8 mouse cellular contexts compared by ENCODE assay signal in genomic region chr15:101046527-101047193, GRCm38 (mm10). TPM values are rescaled to one million over a fixed set of nuclear protein-coding genes. Genes with fewer than 3 reads are reported as not detected.
DNase-seq lines count a peak whose midpoint lies in the region; ATAC-seq and TF ChIP-seq lines count a peak whose summit lies in the region.

No protein-coding gene starts in this region.

- peak overlapping the region; percentile 50 for H3K4me3 ChIP-seq in kidney, embryonic 14.5 days (ENCODE audit: low read length)
- peak overlapping the region; percentile 52 for H3K4me3 ChIP-seq in heart, embryonic 11.5 days (ENCODE audit: low read depth, low read length)
- H3K4me3 ChIP-seq in thymus, adult 2 months (ENCODE audit: control insufficient read depth, insufficient read depth, low read length) = no peak overlapping the region

- no peak for TF ChIP-seq CTCF in thymus, adult 2 months (IDR thresholded peaks at IDR 0.05; ENCODE audit: borderline replicate concordance, control insufficient read depth, extremely low read depth, insufficient read depth, low read length, poor library complexity)

- no peak for DNase-seq in kidney, adult 8-10 months
- DNase-seq in embryo, embryonic 11 days = peak; percentile 70
- DNase-seq in kidney, postnatal 14 days = peak; percentile 61
- peak; percentile 62 for DNase-seq in lung, postnatal 14 days
- DNase-seq in right cerebral cortex, postnatal 4 days = peak; percentile 41
- no peak for DNase-seq in thymus, adult 2 months

- H3K4me1 ChIP-seq in kidney, embryonic 14.5 days (ENCODE audit: control insufficient read depth, insufficient read depth, low read length) = peaks cover 11% of the 10 kb centered on the region
- peaks cover 13% of the 10 kb centered on the region for H3K4me1 ChIP-seq in heart, embryonic 11.5 days (ENCODE audit: control insufficient read depth, insufficient read depth, low read length)
- no peaks in the 10 kb centered on the region for H3K4me1 ChIP-seq in thymus, adult 2 months (replicated peaks; ENCODE audit: control insufficient read depth, insufficient read depth, low read length)

- H3K27ac ChIP-seq in kidney, embryonic 14.5 days (ENCODE audit: low read depth, low read length) = no peak overlapping the region
- H3K27ac ChIP-seq in heart, embryonic 11.5 days (ENCODE audit: low read depth, low read length) = no peak overlapping the region
- no peak overlapping the region for H3K27ac ChIP-seq in thymus, adult 2 months (ENCODE audit: control insufficient read depth, insufficient read depth, low read length)

- H3K4me2 ChIP-seq in kidney, embryonic 14.5 days (replicated peaks; ENCODE audit: low read depth, low read length) = peak overlapping the region; percentile 98
- peak overlapping the region; percentile 94 for H3K4me2 ChIP-seq in heart, embryonic 11.5 days

- peak; percentile 53; the same call in 1 of the 2 replicates for ATAC-seq in kidney, embryonic 14.5 days (ENCODE audit: low FRiP score, low TSS enrichment)
- no peak; the same call in 1 of the 2 replicates for ATAC-seq in heart, embryonic 11.5 days (replicated peaks; ENCODE audit: insufficient number of reproducible peaks, low FRiP score, low TSS enrichment)

- WGBS in kidney, embryonic 14.5 days = under 1% methylated on average over 68 of the region's 77 CpGs
- 1% methylated on average over 76 of the region's 77 CpGs for WGBS in heart, embryonic 11.5 days (ENCODE audit: insufficient replicate concordance)
- 3% methylated on average over 77 of the region's 77 CpGs for WGBS in thymus, adult 2 months

- peak overlapping the region; percentile 60 for H3K9ac ChIP-seq in kidney, embryonic 14.5 days (ENCODE audit: low read depth, low read length)
- peak overlapping the region; percentile 49 for H3K9ac ChIP-seq in heart, embryonic 11.5 days (ENCODE audit: low read depth, low read length)

- peaks cover 4% of the 10 kb centered on the region; the same call in 1 of the 2 replicates for H3K36me3 ChIP-seq in kidney, embryonic 14.5 days (ENCODE audit: control insufficient read depth, insufficient read depth, low read length)
- H3K36me3 ChIP-seq in heart, embryonic 11.5 days (ENCODE audit: control insufficient read depth, insufficient read depth, low read length) = no peaks in the 10 kb centered on the region
- H3K36me3 ChIP-seq in thymus, adult 2 months (ENCODE audit: control insufficient read depth, insufficient read depth, low read length) = no peaks in the 10 kb centered on the region

- no peak for TF ChIP-seq POLR2A in thymus, adult 2 months (IDR thresholded peaks at IDR 0.05; ENCODE audit: control insufficient read depth, extremely low read depth, insufficient read depth, low read length, poor library complexity)

- peaks cover 50% of the 10 kb centered on the region for H3K27me3 ChIP-seq in kidney, embryonic 14.5 days (ENCODE audit: control insufficient read depth, insufficient read depth, low read length)
- H3K27me3 ChIP-seq in heart, embryonic 11.5 days (ENCODE audit: control insufficient read depth, insufficient read depth, low read length) = peaks cover 86% of the 10 kb centered on the region
- H3K27me3 ChIP-seq in thymus, adult 2 months (ENCODE audit: control insufficient read depth, insufficient read depth, low read length) = peaks cover 19% of the 10 kb centered on the region; the same call in 1 of the 2 replicates

- no peaks in the 10 kb centered on the region for H3K9me3 ChIP-seq in kidney, embryonic 14.5 days (ENCODE audit: control insufficient read depth, low read length)
- no peaks in the 10 kb centered on the region for H3K9me3 ChIP-seq in heart, embryonic 11.5 days (replicated peaks; ENCODE audit: control insufficient read depth, low read length)

RNA-seq across cellular contexts. Expression of gene Gm47841, which starts 0.5 kb away (rescaled TPM):
- polyA plus RNA-seq in kidney, embryonic 14.5 days (2014; fragmentation: Nextera tagmentation; extraction: Ambion mirVana) = not detected in 2 replicates
- not detected in 2 replicates for polyA plus RNA-seq in heart, embryonic 11.5 days (2014; fragmentation: Nextera tagmentation; extraction: Ambion mirVana)
- polyA plus RNA-seq in thymus, adult 2 months (2012; rRNA removed) = not detected in 2 replicates

RNA-seq across cellular contexts. Expression of gene Fignl2, which starts 31.7 kb away (rescaled TPM):
- polyA plus RNA-seq in kidney, embryonic 14.5 days (2014; fragmentation: Nextera tagmentation; extraction: Ambion mirVana) = 0.58 and 0.73 TPM in 2 replicates
- 0.30 and 0.33 TPM in 2 replicates for polyA plus RNA-seq in heart, embryonic 11.5 days (2014; fragmentation: Nextera tagmentation; extraction: Ambion mirVana)
- polyA plus RNA-seq in thymus, adult 2 months (2012; rRNA removed) = 0.86 and 1.4 TPM in 2 replicates

Comparison
In these comparisons a context has a peak if more than half of its experiments do, and no peak if none do; other contexts are left out.
1. DNase-seq: peak in embryo, embryonic 11 days (single experiment), kidney, postnatal 14 days (single experiment), lung, postnatal 14 days (single experiment) and right cerebral cortex, postnatal 4 days (single experiment); none in kidney, adult 8-10 months (0 of 2) and thymus, adult 2 months (single experiment).